Mouse (Mus musculus) hindbrain, embryonic 13.5 days (tissue): ENCODE data around the gene Rimbp2. TPM values are rescaled to one million over a fixed set of nuclear protein-coding genes. Genes with fewer than 3 reads are reported as not detected.
"Not testable (repeated sequence)": the region's sequence is repeated elsewhere in the genome, so short reads cannot be mapped to it uniquely, and the experiment has no call there.

Experiments used
- ATAC-seq: fragments of 200-750 bp; cut with Nextera tagmentation; 2 replicates; pipeline ENCODE4 v1.8.0; 2017; ENCODE audit warnings: moderate TSS enrichment; ENCODE audit not compliant: low FRiP score
- H3K27ac ChIP-seq: fragments of 300-500 bp; sonication (generic); 2 replicates; pipeline ENCODE4 v1.5.1; 2015; ENCODE audit warnings: inconsistent platforms, mild to moderate bottlenecking, moderate library complexity
- H3K27me3 ChIP-seq: fragments of 300-500 bp; sonication (generic); 2 replicates; pipeline ENCODE4 v1.6.1; 2015; ENCODE audit warnings: mild to moderate bottlenecking, inconsistent platforms
- H3K36me3 ChIP-seq: fragments of 300-500 bp; sonication (generic); 2 replicates; pipeline ENCODE4 v1.6.1; 2015; ENCODE audit warnings: mild to moderate bottlenecking, inconsistent platforms
- H3K4me1 ChIP-seq: fragments of 300-500 bp; sonication (generic); replicated peaks from 2 replicates; pipeline ENCODE4 v1.6.1; 2015; ENCODE audit warnings: inconsistent platforms
- H3K4me2 ChIP-seq: fragments of 300-500 bp; sonication (generic); 2 replicates; pipeline ENCODE4 v1.6.1; 2015; ENCODE audit warnings: inconsistent platforms, mild to moderate bottlenecking, moderate library complexity
- H3K4me3 ChIP-seq: fragments of 300-500 bp; sonication (generic); 2 replicates; pipeline ENCODE4 v1.5.1; 2015; ENCODE audit warnings: mild to moderate bottlenecking, inconsistent platforms
- H3K9ac ChIP-seq: fragments of 300-500 bp; sonication (generic); 2 replicates; pipeline ENCODE4 v1.6.1; 2015; ENCODE audit warnings: mild to moderate bottlenecking, inconsistent platforms
- H3K9me3 ChIP-seq: fragments of 300-500 bp; sonication (generic); 2 replicates; pipeline ENCODE4 v1.6.1; 2016; ENCODE audit warnings: inconsistent platforms
- WGBS: fragments of 180-500 bp; shearing (Covaris S2); methylation state at CpG from one replicate; pipeline ENCODE4 v1.1.7; 2015; 5-methylcytosine and 5-hydroxymethylcytosine counted together
- polyA plus RNA-seq: library from polyadenylated mRNA; unstranded; fragments of >200 nt; fragmentation: Nextera tagmentation; extraction: Ambion mirVana; gene quantifications from 2 replicates; pipeline ENCODE4 v1.2.1, GENCODE M21; 2015

The Rimbp2 gene
- 4.2 and 5.1 TPM in 2 replicates for polyA plus RNA-seq

GRCm38 (mm10) chr5:128953278-128954070 is at the start of gene Rimbp2:
Rimbp2 (minus strand) TSS chr5:128953486.
- peaks cover 4% of the 10 kb centered on the region; the same call in 1 of the 2 replicates for H3K9me3 ChIP-seq
- H3K4me1 ChIP-seq: peaks cover 30% of the 10 kb centered on the region
- peak within 1 kb of the TSS; percentile 95 for H3K27ac ChIP-seq
- ATAC-seq: peak; percentile 73
- peaks cover 6% of the 10 kb centered on the region; the same call in 1 of the 2 replicates for H3K27me3 ChIP-seq
- no peaks in the 10 kb centered on the region for H3K36me3 ChIP-seq
- H3K4me3 ChIP-seq: peak within 1 kb of the TSS; percentile 57
- WGBS: 7% methylated on average over 17 of the region's 17 CpGs
- peak within 1 kb of the TSS; percentile 82 for H3K9ac ChIP-seq
- peak within 1 kb of the TSS; percentile 78 for H3K4me2 ChIP-seq

- no peaks in the 10 kb centered on the region for H3K27me3 ChIP-seq
- WGBS: 69% methylated on average over 14 of the region's 14 CpGs
- no peaks in the 10 kb centered on the region for H3K9me3 ChIP-seq
- no peak for ATAC-seq
- H3K27ac ChIP-seq: no peak overlapping the region
- H3K4me1 ChIP-seq: peaks cover 38% of the 10 kb centered on the region
- no peak overlapping the region for H3K4me2 ChIP-seq
- H3K36me3 ChIP-seq: peaks cover 20% of the 10 kb centered on the region
- no peak overlapping the region for H3K4me3 ChIP-seq
- no peak overlapping the region for H3K9ac ChIP-seq
Observed at GRCm38 (mm10) chr5:129002571-129003011, 49.3 kb upstream of the Rimbp2 start.

GRCm38 (mm10) chr5:129000706-129001468 is 47.6 kb upstream of the Rimbp2 start:
- Histone ChIP-seq H3K27me3 (no peaks in the 10 kb centered on the region), H3K4me3 (no peak overlapping the region), H3K9me3 (no peaks in the 10 kb centered on the region), H3K36me3 (peaks cover 28% of the 10 kb centered on the region), H3K9ac (no peak overlapping the region), H3K4me2 (no peak overlapping the region), H3K4me1 (peaks cover 21% of the 10 kb centered on the region), H3K27ac (no peak overlapping the region)
- WGBS: 53% methylated on average over 8 of the region's 8 CpGs
- ATAC-seq: no peak

- no peak for ATAC-seq
- H3K36me3 ChIP-seq: peaks cover 71% of the 10 kb centered on the region
- H3K4me3 ChIP-seq: no peak overlapping the region
- H3K4me2 ChIP-seq: no peak overlapping the region
- no peaks in the 10 kb centered on the region for H3K9me3 ChIP-seq
- no peaks in the 10 kb centered on the region for H3K27me3 ChIP-seq
- H3K4me1 ChIP-seq: peaks cover 14% of the 10 kb centered on the region; the same call in 1 of the 2 replicates
- no peak overlapping the region for H3K27ac ChIP-seq
- H3K9ac ChIP-seq: no peak overlapping the region
- WGBS: 68% methylated on average over 19 of the region's 19 CpGs
Observed at GRCm38 (mm10) chr5:128987141-128987954, 34.1 kb upstream of the Rimbp2 start.

- Histone ChIP-seq H3K4me1 (peaks cover 14% of the 10 kb centered on the region; the same call in 1 of the 2 replicates), H3K27me3 (no peaks in the 10 kb centered on the region), H3K27ac (no peak overlapping the region), H3K9ac (no peak overlapping the region), H3K4me2 (no peak overlapping the region), H3K36me3 (peaks cover 57% of the 10 kb centered on the region), H3K4me3 (no peak overlapping the region), H3K9me3 (no peaks in the 10 kb centered on the region)
- ATAC-seq: no peak
- WGBS: 88% methylated on average over 13 of the region's 13 CpGs
Observed at GRCm38 (mm10) chr5:128985946-128986345, 32.7 kb upstream of the Rimbp2 start.

GRCm38 (mm10) chr5:128984536-128984935 is 31.2 kb upstream of the Rimbp2 start:
- H3K4me2 ChIP-seq: no peak overlapping the region
- H3K36me3 ChIP-seq: peaks cover 46% of the 10 kb centered on the region
- H3K27me3 ChIP-seq: no peaks in the 10 kb centered on the region
- 93% methylated on average over 6 of the region's 6 CpGs for whole genome bisulfite sequencing
- H3K4me3 ChIP-seq: no peak overlapping the region
- peaks cover 14% of the 10 kb centered on the region; the same call in 1 of the 2 replicates for H3K4me1 ChIP-seq
- no peak overlapping the region for H3K27ac ChIP-seq
- ATAC-seq: no peak
- H3K9me3 ChIP-seq: no peaks in the 10 kb centered on the region
- no peak overlapping the region for H3K9ac ChIP-seq

GRCm38 (mm10) chr5:128981607-128982006 is 28.3 kb upstream of the Rimbp2 start:
- Histone ChIP-seq H3K36me3 (peaks cover 25% of the 10 kb centered on the region), H3K9ac (no peak overlapping the region; the same call in 1 of the 2 replicates), H3K4me3 (no peak overlapping the region), H3K4me2 (no peak overlapping the region), H3K27ac (no peak overlapping the region), H3K9me3 (0 out of 2 replicates have a peak, but pooled peaks cover 3% of the 10 kb centered on the region), H3K4me1 (no peaks in the 10 kb centered on the region), H3K27me3 (no peaks in the 10 kb centered on the region)
- WGBS: 26% methylated on average over 12 of the region's 12 CpGs
- peak; percentile 75 for ATAC-seq

GRCm38 (mm10) chr5:128980857-128981256 is 27.6 kb upstream of the Rimbp2 start:
- ATAC-seq: no peak
- WGBS: 77% methylated on average over 7 of the region's 7 CpGs
- Histone ChIP-seq H3K27ac (no peak overlapping the region), H3K9me3 (0 out of 2 replicates have a peak, but pooled peaks cover 3% of the 10 kb centered on the region), H3K4me3 (no peak overlapping the region), H3K4me2 (no peak overlapping the region), H3K36me3 (peaks cover 17% of the 10 kb centered on the region), H3K27me3 (no peaks in the 10 kb centered on the region), H3K4me1 (no peaks in the 10 kb centered on the region; the same call in 1 of the 2 replicates), H3K9ac (no peak overlapping the region)

GRCm38 (mm10) chr5:128978957-128979356 is 25.7 kb upstream of the Rimbp2 start:
- Histone ChIP-seq H3K9me3 (0 out of 2 replicates have a peak, but pooled peaks cover 3% of the 10 kb centered on the region), H3K4me2 (no peak overlapping the region), H3K27ac (no peak overlapping the region), H3K4me1 (no peaks in the 10 kb centered on the region; the same call in 1 of the 2 replicates), H3K9ac (no peak overlapping the region), H3K4me3 (no peak overlapping the region), H3K36me3 (no peaks in the 10 kb centered on the region), H3K27me3 (no peaks in the 10 kb centered on the region)
- WGBS: 99% methylated on average over 6 of the region's 7 CpGs
- ATAC-seq: no peak

GRCm38 (mm10) chr5:128977466-128977865 is 24.2 kb upstream of the Rimbp2 start:
- H3K36me3 ChIP-seq, H3K9me3 ChIP-seq, H3K27me3 ChIP-seq, H3K27ac ChIP-seq, H3K4me3 ChIP-seq, H3K4me1 ChIP-seq, H3K4me2 ChIP-seq, ATAC-seq, H3K9ac ChIP-seq: not testable (repeated sequence)
- 82% methylated on average over 1 of the region's 1 CpGs for WGBS

- Histone ChIP-seq H3K9ac (no peak overlapping the region), H3K4me2 (no peak overlapping the region), H3K4me1 (no peaks in the 10 kb centered on the region; the same call in 1 of the 2 replicates), H3K4me3 (no peak overlapping the region), H3K27ac (no peak overlapping the region), H3K9me3 (0 out of 2 replicates have a peak, but pooled peaks cover 3% of the 10 kb centered on the region), H3K27me3 (no peaks in the 10 kb centered on the region), H3K36me3 (no peaks in the 10 kb centered on the region)
- ATAC-seq: no peak
- WGBS: 9% methylated on average over 4 of the region's 4 CpGs
Observed at GRCm38 (mm10) chr5:128976266-128976665, 23.0 kb upstream of the Rimbp2 start.
